Mouse (Mus musculus) frontal cortex, postnatal 10 days (tissue): Measurements from ENCODE around the gene Ankrd16.

ENCODE experiments used
- DNase-seq, 2 experiments: peaks; one replicate each; pipeline ENCODE4 v3.0.0; 2022; ENCODE audit warnings: low spot score in 2 of 2, mixed read lengths in 1 of 2

Ankrd16 gene

DNA sequence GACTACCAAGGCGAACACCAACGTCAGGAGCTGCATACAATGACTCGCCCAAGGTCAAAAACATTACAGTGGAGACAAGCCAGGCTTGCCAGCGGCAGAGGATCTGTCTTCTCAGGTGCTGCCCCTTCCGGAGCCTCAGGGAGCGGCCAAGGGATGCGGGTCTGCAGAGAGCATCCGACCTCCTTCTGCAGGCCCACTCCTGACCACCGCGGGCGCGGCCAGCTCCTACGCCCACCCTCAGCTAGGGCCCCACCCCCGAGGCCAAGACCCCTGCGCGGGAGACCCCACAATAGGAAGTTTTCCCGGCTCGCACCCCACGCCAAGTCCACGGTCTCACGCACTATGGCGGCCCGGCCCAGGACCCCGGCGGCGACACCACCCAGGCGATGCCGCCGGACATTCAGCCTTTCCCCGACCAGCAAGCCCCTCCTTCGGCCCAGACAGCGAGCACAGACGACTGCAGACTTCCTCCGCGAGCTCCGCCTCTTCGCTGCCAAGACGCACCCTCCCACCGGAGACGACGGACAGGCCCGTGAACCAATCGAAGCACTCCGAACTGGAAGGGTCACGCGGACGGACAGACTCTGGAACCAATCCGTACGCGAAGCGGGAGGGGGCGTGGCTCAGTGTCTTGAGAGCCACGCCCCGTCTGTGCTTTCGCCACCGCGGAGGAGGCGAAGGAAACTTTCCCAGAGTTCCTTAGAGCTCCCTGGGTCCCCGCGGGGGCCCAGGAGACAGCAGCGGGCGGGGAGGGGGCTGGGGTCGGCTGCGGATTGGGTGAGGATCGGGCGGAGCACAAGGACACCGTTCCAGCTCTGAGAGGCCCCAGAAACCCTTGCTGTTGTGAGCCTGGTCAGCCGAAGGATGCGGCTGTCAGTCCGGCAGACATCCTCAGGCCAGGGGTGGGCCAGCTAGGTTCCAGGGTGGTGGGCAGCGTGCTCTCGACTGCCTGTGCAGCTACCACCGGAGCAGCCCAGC is at the start of gene Ankrd16, which contains the start of gene Fbh1:
Ankrd16 (plus strand) TSS at position 786 of the 978 bp plus-strand sequence.
Fbh1 (minus strand) TSS at position 492 of the 978 bp plus-strand sequence.
- peak; percentile 99 to 100 for DNase-seq

DNA sequence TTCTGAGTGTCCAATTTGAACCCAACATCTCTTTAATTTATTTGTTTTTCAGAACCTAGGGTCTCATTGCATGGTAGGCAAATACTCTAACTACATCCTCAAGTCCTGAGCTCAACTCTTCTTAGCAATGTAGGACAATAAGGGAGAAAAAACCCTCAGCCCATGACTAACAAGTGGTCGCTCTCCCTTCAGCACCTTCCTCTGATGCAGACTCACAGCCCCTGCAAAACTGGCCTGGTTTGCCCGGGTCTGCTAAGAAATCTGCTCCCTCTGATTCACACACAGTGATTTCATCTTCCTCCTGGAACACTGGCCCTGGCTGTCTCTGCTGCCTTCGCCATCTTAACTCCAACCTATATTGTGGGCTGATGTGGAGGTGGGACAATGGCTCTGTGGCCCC is 48.6 kb upstream of the Ankrd16 start:
- DNase-seq = no peak

- no peak for DNase-seq
Measured at GRCm38 (mm10) chr2:11732978-11733377, 44.7 kb upstream of the Ankrd16 start.

- DNase-seq = no peak
Measured at GRCm38 (mm10) chr2:11735853-11736252, 41.8 kb upstream of the Ankrd16 start.

- DNase-seq = no peak
Measured at GRCm38 (mm10) chr2:11738794-11739193, 38.9 kb upstream of the Ankrd16 start.

- DNase-seq = no peak
Measured at GRCm38 (mm10) chr2:11739516-11740051, 38.1 kb upstream of the Ankrd16 start.

DNA sequence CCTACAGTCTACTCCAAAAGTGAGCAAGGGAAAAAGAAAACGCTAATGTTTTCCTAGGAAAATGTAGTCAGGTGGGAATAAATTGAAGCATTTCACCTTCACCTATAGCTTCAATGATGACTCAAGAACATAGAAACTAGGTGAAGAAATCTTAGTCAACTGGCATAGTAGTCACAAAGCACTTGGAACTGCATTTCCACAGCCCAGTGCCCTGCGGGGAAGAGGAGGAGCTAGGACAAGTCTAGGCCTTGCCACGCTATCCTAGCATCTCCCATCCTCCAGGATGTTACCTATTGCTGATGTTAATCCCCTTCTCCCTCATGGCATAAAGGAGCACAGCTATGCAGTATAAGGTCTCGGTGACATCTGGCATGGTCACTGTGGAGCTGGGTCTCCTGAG is 15.1 kb upstream of the Ankrd16 start:
- no peak for DNase-seq

- no peak for DNase-seq
Measured at GRCm38 (mm10) chr2:11765694-11766093, 12.0 kb upstream of the Ankrd16 start.

DNA sequence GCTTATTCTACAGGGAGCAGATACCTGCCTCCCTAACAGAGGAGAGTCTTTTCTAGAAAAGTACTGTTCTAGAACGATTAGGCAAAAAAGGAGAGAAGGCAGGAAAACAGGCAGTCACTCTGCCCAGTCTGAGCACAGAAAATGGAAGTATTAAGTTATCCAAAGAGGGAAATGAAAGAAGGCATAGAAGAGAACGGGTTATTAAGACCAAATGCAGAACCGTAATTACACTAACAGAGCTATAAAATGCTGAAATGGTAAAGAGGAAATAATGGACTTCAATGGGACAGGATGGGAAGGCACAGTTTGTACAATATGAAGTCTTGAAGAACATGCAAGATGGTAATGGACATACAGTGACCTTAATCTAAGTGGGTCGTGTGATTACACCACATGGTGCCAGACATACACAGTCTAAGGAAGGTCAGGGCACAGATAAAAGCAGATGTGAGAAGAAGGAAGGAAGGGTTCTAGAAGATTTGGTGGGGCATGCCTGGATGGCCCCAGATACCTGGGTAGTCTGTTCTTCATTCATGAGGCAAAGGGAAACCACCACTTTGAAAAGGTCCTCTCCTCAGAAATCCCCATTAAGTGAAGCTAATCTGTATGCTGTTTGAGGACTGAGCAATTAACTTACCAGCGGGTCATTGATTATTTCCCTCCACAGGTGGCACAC is 11.1 kb upstream of the Ankrd16 start:
- DNase-seq = no peak

GRCm38 (mm10) chr2:11767161-11767545 is 10.5 kb upstream of the Ankrd16 start:
- peak in 1 of 2 experiments; percentile 9 for DNase-seq

DNA sequence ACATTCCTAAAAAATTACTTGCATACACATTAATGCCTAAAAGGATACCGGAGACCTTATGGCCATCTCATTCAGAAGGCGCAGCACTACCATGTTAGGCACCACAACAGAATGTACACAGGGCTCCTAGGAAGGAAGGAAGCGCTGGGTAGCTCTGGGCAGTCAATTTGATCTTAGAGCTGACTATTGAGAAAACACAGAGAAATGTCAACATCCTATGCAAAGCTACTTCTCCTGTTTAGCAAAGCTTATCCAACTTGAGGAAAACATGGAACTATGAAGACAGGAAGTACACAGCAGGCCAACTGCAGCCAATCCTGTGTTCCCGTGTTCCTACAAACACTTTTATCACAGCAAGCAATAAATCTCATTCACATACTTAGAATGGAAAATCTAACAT is 6.0 kb upstream of the Ankrd16 start:
- no peak for DNase-seq

- no peak for DNase-seq
Measured at GRCm38 (mm10) chr2:11772401-11772800, 5.3 kb upstream of the Ankrd16 start.

- DNase-seq = no peak
Measured at GRCm38 (mm10) chr2:11774426-11774825, 3.2 kb upstream of the Ankrd16 start.

DNA sequence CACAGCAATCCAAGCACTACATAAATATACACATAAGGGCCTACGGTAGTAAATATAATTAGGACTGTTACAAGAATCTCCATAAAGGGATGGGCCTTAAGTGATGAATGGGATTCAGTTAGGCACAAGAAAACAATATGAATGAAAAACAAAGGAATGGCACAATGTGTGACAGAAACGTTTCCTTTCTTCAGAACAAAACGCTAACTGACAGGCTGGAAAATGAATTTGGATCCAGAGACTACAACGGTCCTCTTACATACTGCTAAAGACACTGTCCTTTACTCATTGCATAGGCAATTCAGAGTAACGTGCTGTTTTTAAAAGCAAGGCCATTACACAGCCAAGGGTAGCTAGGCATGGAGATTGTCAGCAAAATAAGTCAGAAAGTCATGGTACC is 2.6 kb upstream of the Ankrd16 start:
- no peak for DNase-seq

GRCm38 (mm10) chr2:11776415-11776814 is 1.3 kb upstream of the Ankrd16 start:
- no peak for DNase-seq

DNA sequence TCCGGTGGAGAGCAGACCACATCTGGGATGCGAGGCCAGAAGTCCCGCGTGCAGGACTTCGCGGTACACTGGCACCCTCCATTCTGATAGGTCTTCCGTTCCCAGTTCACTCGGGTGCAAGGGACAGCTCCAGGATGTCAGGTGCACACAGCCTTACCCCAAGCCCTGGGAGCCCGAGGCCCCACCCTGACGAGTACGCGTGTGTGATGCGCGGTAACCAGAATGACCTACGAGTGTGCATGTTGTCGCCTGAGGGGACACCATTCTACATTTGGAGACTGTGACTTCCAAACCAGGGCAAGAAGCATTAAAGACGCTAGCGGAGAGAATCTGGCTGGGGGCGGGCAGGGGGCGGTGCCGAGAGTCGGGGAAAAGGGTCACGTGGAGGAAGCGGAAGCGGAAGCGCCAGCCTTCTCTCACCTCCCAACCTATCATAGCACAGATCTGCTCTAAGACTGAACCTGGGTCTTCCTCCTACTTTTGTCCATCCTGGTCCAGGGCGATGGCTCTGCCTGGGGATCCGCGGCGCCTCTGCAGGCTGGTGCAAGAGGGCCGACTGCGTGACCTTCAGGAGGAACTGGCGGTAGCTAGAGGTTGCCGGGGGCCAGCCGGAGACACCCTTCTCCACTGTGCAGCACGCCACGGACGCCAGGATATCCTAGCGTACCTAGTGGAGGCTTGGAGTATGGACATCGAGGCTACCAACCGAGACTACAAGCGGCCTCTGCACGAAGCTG is 579 bp downstream of the Ankrd16 start:
- peak; percentile 73 to 80 for DNase-seq

DNA sequence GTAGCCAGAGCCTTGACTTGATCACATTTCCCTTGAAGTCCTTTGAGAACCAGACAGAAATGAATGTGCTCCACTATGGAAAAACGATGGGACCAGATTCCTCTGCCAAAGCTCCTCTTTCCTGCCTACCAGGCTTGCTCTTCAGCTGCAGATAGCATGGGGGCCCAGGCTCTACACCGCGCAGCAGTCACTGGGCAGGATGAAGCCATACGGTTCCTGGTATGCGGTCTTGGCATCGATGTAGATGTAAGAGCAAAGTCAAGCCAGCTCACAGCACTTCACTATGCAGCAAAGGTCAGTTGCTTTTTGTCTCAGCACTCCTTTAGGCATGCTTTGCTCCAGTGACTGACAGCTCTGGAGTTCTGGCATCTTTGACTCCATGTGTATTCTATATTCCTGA is 6.5 kb downstream of the Ankrd16 start:
- no peak for DNase-seq

GRCm38 (mm10) chr2:11794668-11795067 is 17.0 kb downstream of the Ankrd16 start:
- no peak for DNase-seq

DNA sequence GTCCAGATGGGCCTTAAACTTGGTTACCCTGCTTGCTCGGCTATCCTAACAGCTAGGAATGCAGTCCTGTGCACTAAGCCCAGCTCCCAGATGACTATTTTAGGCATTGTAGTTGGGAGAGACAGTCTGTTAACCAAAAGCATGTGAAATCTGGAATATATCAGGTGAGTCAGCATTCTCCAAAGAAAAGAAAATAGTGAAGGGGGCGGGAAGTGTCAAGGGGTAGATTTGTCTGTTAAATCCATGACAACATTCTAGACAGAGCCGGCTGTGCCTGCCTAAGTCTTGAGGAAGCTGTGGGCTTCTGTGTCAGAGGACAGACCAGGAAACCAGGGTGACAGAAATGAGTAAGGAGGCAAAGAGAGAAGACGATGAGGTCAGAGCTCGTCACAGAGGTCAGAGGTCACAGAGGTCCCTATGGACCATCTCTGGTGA is 20.3 kb downstream of the Ankrd16 start:
- no peak for DNase-seq

DNA sequence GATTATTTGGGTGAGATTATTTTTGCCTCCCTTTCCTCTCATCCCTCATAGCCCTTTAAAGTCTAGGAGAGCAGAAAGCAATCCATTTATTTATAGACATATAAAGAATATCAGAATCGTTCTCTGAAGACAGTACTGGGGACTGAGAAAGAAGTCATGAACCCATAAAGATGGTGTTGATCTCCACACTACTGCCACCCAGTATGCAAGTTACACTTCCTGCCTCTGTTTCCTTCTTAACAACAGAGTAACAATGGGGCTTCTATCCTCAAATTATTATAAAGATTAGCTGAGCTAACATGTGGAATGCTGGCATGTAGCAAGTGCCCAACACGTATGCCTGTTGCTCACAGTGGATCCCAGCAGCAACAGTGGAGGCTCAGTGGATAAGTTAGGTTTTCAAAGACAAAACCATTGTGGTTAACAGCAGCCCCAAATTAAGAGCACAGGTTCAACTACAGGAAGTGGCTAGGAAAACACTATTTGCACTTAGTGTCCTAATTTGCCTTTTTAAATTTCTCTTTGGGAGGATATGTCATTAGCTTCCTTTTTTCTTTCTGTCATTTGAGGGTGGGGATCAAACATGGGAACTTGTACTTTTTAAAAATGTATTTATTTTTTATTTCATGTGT is 23.7 kb downstream of the Ankrd16 start:
- no peak for DNase-seq
